Comparison of ENCODE assay signal across 17 mouse cellular contexts in the genomic region with DNA sequence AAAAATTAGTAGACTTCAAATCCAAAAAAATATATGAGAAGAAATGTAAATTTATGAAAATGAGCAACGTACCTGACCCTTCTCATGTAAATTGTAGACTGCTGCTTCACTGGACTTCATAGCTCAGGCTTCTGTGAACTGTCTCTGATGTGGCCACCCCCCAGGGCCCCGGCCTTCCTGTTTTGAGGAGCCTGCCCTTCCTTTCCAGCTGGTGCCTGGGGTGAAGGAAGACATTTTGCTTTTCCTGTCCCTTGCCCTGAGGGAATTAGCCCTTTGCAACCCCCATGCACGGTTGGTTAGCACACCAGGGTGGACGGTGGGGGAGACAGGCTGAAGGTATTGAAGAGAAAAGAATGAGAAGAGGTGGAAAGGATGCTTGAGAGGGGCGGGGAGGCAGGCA. TPM values are rescaled to one million over a fixed set of nuclear protein-coding genes. Genes with fewer than 3 reads are reported as not detected.
DNase-seq lines count a peak whose midpoint lies in the region; ATAC-seq and TF ChIP-seq lines count a peak whose summit lies in the region.
"Had no signal": no experiment of that assay in that cellular context is flagged by ENCODE, and none has a peak within 500 bp of the region (broad histone marks: within the 10 kb centered on the region; RNA-seq: fewer than 3 reads in every experiment).

No protein-coding gene starts in this region.

- no peak for TF ChIP-seq POLR2A in thymus, adult 2 months (IDR thresholded peaks at IDR 0.05; ENCODE audit: control insufficient read depth, extremely low read depth, insufficient read depth, low read length, poor library complexity)

- TF ChIP-seq CTCF in thymus, adult 2 months (IDR thresholded peaks at IDR 0.05; ENCODE audit: borderline replicate concordance, control insufficient read depth, extremely low read depth, insufficient read depth, low read length, poor library complexity) = no peak

- WGBS in heart, embryonic 10.5 days = 42% methylated on average over 5 of the region's 5 CpGs
- 40% methylated on average over 5 of the region's 5 CpGs for WGBS in kidney, embryonic 16.5 days
- 24% methylated on average over 5 of the region's 5 CpGs for WGBS in thymus, adult 2 months

- H3K27me3 ChIP-seq in heart, embryonic 10.5 days (ENCODE audit: insufficient read depth, poor library complexity, severe bottlenecking) = peaks cover 83% of the 10 kb centered on the region
- H3K27me3 ChIP-seq in kidney, embryonic 16.5 days (ENCODE audit: insufficient read depth, low read length) = peaks cover 7% of the 10 kb centered on the region
- H3K27me3 ChIP-seq in thymus, adult 2 months (ENCODE audit: control insufficient read depth, insufficient read depth, low read length) = no peaks in the 10 kb centered on the region; the same call in 1 of the 2 replicates

- no peaks in the 10 kb centered on the region for H3K36me3 ChIP-seq in heart, embryonic 10.5 days
- no peaks in the 10 kb centered on the region for H3K36me3 ChIP-seq in kidney, embryonic 16.5 days (ENCODE audit: insufficient read depth, low read length)
- no peaks in the 10 kb centered on the region for H3K36me3 ChIP-seq in thymus, adult 2 months (ENCODE audit: control insufficient read depth, insufficient read depth, low read length)
- H3K36me3 ChIP-seq: heart, embryonic 15.5 days; limb, embryonic 13.5 days had no signal

- peak; percentile 44 to 78 for DNase-seq in heart, adult 18-20 months
- no peak for DNase-seq in heart, embryonic 10.5 days (ENCODE audit: low spot score)
- DNase-seq in kidney, adult 11 months = no peak
- DNase-seq in B cell, adult 2 months = peak; percentile 52 to 59
- no peak for DNase-seq in thymus, adult 2 months
- no peak for DNase-seq in left cerebral cortex, adult 8-10 months (ENCODE audit: low spot score in 2 of 2)
- DNase-seq: cerebellum, adult 9-11 months; gastrocnemius, postnatal 10 days had no signal

- no peaks in the 10 kb centered on the region for H3K9me3 ChIP-seq in heart, embryonic 10.5 days
- H3K9me3 ChIP-seq in kidney, embryonic 16.5 days (ENCODE audit: low read length) = no peaks in the 10 kb centered on the region
- H3K9me3 ChIP-seq: heart, embryonic 15.5 days; limb, embryonic 13.5 days had no signal

- peaks cover 26% of the 10 kb centered on the region for H3K4me1 ChIP-seq in heart, embryonic 10.5 days
- peaks cover 18% of the 10 kb centered on the region for H3K4me1 ChIP-seq in kidney, embryonic 16.5 days (ENCODE audit: insufficient read depth, low read length)
- peaks cover 28% of the 10 kb centered on the region for H3K4me1 ChIP-seq in thymus, adult 2 months (replicated peaks; ENCODE audit: control insufficient read depth, insufficient read depth, low read length)
- H3K4me1 ChIP-seq: limb, embryonic 13.5 days had no signal

- H3K9ac ChIP-seq in kidney, embryonic 16.5 days (replicated peaks; ENCODE audit: low read length) = no peak overlapping the region
- H3K9ac ChIP-seq: heart, embryonic 15.5 days; limb, embryonic 13.5 days had no signal

- no peak for ATAC-seq in kidney, embryonic 16.5 days (ENCODE audit: low FRiP score, low TSS enrichment)
- peak; percentile 23; the same call in 1 of the 2 replicates for ATAC-seq in granulocyte monocyte progenitor cell, adult 5-6 weeks (replicated peaks; ENCODE audit: poor library complexity, severe bottlenecking)
- ATAC-seq: forebrain, embryonic 16.5 days; inflammation-experienced regulatory T-cells, adult 6 months had no signal

- no peak overlapping the region; the same call in 1 of the 2 replicates for H3K4me2 ChIP-seq in kidney, embryonic 16.5 days (replicated peaks; ENCODE audit: low read depth, low read length)
- H3K4me2 ChIP-seq: heart, embryonic 15.5 days; limb, embryonic 13.5 days; midbrain, embryonic 11.5 days had no signal

- H3K4me3 ChIP-seq in heart, embryonic 10.5 days = no peak overlapping the region
- H3K4me3 ChIP-seq in kidney, embryonic 16.5 days (ENCODE audit: low read length) = no peak overlapping the region
- H3K4me3 ChIP-seq in thymus, adult 2 months (ENCODE audit: control insufficient read depth, insufficient read depth, low read length) = no peak overlapping the region
- H3K4me3 ChIP-seq: heart, embryonic 15.5 days; limb, embryonic 13.5 days; myocyte had no signal

- H3K27ac ChIP-seq in heart, embryonic 10.5 days = no peak overlapping the region
- 0 out of 2 replicates have a peak overlapping the region, but pooled peaks have one; percentile 20 for H3K27ac ChIP-seq in kidney, embryonic 16.5 days (ENCODE audit: low read length)
- H3K27ac ChIP-seq in thymus, adult 2 months (ENCODE audit: control insufficient read depth, insufficient read depth, low read length) = no peak overlapping the region
- H3K27ac ChIP-seq: heart, embryonic 15.5 days; limb, embryonic 13.5 days had no signal

RNA-seq across cellular contexts. Expression of a gene that starts 35.3 kb away (rescaled TPM):
- total RNA-seq in heart, adult 18-20 months (2021) = 10 to 100 TPM; 43.4 to 49.6 TPM
- 1.6 and 12.0 TPM in 2 replicates for polyA plus RNA-seq in heart, embryonic 10.5 days (2016; fragmentation: Nextera tagmentation; extraction: Ambion mirVana)
- polyA plus RNA-seq in kidney, embryonic 16.5 days (2015; fragmentation: Nextera tagmentation; extraction: Ambion mirVana) = 31.6 and 46.5 TPM in 2 replicates
- 15.8 and 21.1 TPM in 2 replicates for total RNA-seq in granulocyte monocyte progenitor cell, adult 5-6 weeks (2014; fragmentation: Nextera tagmentation)
- total RNA-seq in granulocyte monocyte progenitor cell, adult 5-6 weeks (2017) = 23.1 and 28.5 TPM in 2 replicates
- 8.2 and 12.0 TPM in 2 replicates for polyA plus RNA-seq in thymus, adult 2 months (2012; rRNA removed)
- 100 to 1,000 TPM; 370 to 394 (median 377) TPM for total RNA-seq in left cerebral cortex, adult 8-10 months (2022)

RNA-seq across cellular contexts. Expression of a gene that starts 46.1 kb away (rescaled TPM):
- total RNA-seq in heart, adult 18-20 months (2021) = 1 to 10 TPM; 2.6 to 3.0 TPM
- polyA plus RNA-seq in heart, embryonic 10.5 days (2016; fragmentation: Nextera tagmentation; extraction: Ambion mirVana) = 3.3 TPM in 1 of 2 replicates, not detected in the other
- polyA plus RNA-seq in kidney, embryonic 16.5 days (2015; fragmentation: Nextera tagmentation; extraction: Ambion mirVana) = 9.9 TPM in 1 of 2 replicates, not detected in the other
- not detected in 2 replicates for total RNA-seq in granulocyte monocyte progenitor cell, adult 5-6 weeks (2014; fragmentation: Nextera tagmentation)
- 2.6 TPM in 1 of 2 replicates, not detected in the other for total RNA-seq in granulocyte monocyte progenitor cell, adult 5-6 weeks (2017)
- polyA plus RNA-seq in thymus, adult 2 months (2012; rRNA removed) = 0.60 TPM in 1 of 2 replicates, not detected in the other
- total RNA-seq in left cerebral cortex, adult 8-10 months (2022) = 1 to 10 TPM in 2 of 4 experiments, not detected in 2; 1.2 to 1.6 TPM
- total RNA-seq: MEL had no signal
- polyA plus RNA-seq: forebrain, embryonic 16.5 days; heart, embryonic 15.5 days; midbrain, embryonic 11.5 days had no signal

Comparison
In these comparisons a context has a peak if more than half of its experiments do, and no peak if none do; other contexts are left out.
1. DNase-seq: peak in heart, adult 18-20 months (2 of 2) and B cell, adult 2 months (2 of 2); none in heart, embryonic 10.5 days (single experiment), kidney, adult 11 months (single experiment), thymus, adult 2 months (single experiment) and left cerebral cortex, adult 8-10 months (0 of 2).
2. RNA of a gene that starts 35.3 kb away (total RNA-seq): 370 to 394 TPM in left cerebral cortex, adult 8-10 months; 43.4 to 49.6 TPM in heart, adult 18-20 months and 15.8 to 28.5 TPM in granulocyte monocyte progenitor cell, adult 5-6 weeks; every median in the first group is over 4 times any median in the second.